Comparison of ENCODE assay signal across 8 mouse cellular contexts in genomic region chr9:21239465-21239848, GRCm38 (mm10). TPM values are rescaled to one million over a fixed set of nuclear protein-coding genes. Genes with fewer than 3 reads are reported as not detected.
DNase-seq lines count a peak whose midpoint lies in the region; ATAC-seq and TF ChIP-seq lines count a peak whose summit lies in the region.

No protein-coding gene starts in this region.

- DNase-seq in embryo, embryonic 10.5 days (ENCODE audit: low spot score): peak; percentile 35
- no peak for DNase-seq in embryo, embryonic 10 days (ENCODE audit: low spot score)
- no peak for DNase-seq in testis, postnatal 14 days (ENCODE audit: low spot score)
- no peak for DNase-seq in limb, embryonic 14.5 days (ENCODE audit: low spot score)
- no peak for DNase-seq in ovary, postnatal 36 days (ENCODE audit: low spot score)
- no peak for DNase-seq in right cerebral cortex, postnatal 4 days

- H3K9ac ChIP-seq in limb, embryonic 14.5 days (ENCODE audit: low read depth, low read length, severe bottlenecking): peak overlapping the region; percentile 97; the same call in 1 of the 2 replicates
- H3K9ac ChIP-seq in stomach, embryonic 16.5 days (ENCODE audit: low read length): peak overlapping the region; percentile 98

- 47% methylated on average over 4 of the region's 4 CpGs for WGBS in limb, embryonic 14.5 days
- WGBS in stomach, embryonic 16.5 days: 40% methylated on average over 4 of the region's 4 CpGs

- H3K27ac ChIP-seq in testis, adult 2 months (ENCODE audit: control insufficient read depth, insufficient read depth, low read depth, low read length): no peak overlapping the region
- 0 out of 2 replicates have a peak overlapping the region, but pooled peaks have one; percentile 95 for H3K27ac ChIP-seq in limb, embryonic 14.5 days (replicated peaks; ENCODE audit: low read depth, low read length)
- H3K27ac ChIP-seq in stomach, embryonic 16.5 days (ENCODE audit: low read length): peak overlapping the region; percentile 93

- peak overlapping the region; percentile 90 for H3K4me3 ChIP-seq in testis, adult 2 months (ENCODE audit: control insufficient read depth, low read depth, low read length)
- H3K4me3 ChIP-seq in limb, embryonic 14.5 days (replicated peaks; ENCODE audit: low read length): peak overlapping the region; percentile 90
- H3K4me3 ChIP-seq in stomach, embryonic 16.5 days (replicated peaks; ENCODE audit: low read length): peak overlapping the region; percentile 91

- peak overlapping the region; percentile 57 for H3K4me2 ChIP-seq in limb, embryonic 14.5 days (replicated peaks; ENCODE audit: low read depth, low read length, severe bottlenecking)
- peak overlapping the region; percentile 85 for H3K4me2 ChIP-seq in stomach, embryonic 16.5 days (ENCODE audit: low read depth, low read length)

- H3K9me3 ChIP-seq in limb, embryonic 14.5 days (ENCODE audit: control insufficient read depth, low read length): no peaks in the 10 kb centered on the region
- 0 out of 2 replicates have a peak, but pooled peaks cover 5% of the 10 kb centered on the region for H3K9me3 ChIP-seq in stomach, embryonic 16.5 days (replicated peaks; ENCODE audit: control insufficient read depth, low read length)

- no peak for ATAC-seq in limb, embryonic 14.5 days (ENCODE audit: low FRiP score, low read depth)
- ATAC-seq in stomach, embryonic 16.5 days (ENCODE audit: insufficient read depth, low FRiP score): no peak

- no peaks in the 10 kb centered on the region for H3K27me3 ChIP-seq in testis, adult 2 months (ENCODE audit: control insufficient read depth, insufficient read depth, low read length)
- peaks cover 24% of the 10 kb centered on the region for H3K27me3 ChIP-seq in limb, embryonic 14.5 days (ENCODE audit: control insufficient read depth, insufficient read depth, low read length)
- H3K27me3 ChIP-seq in stomach, embryonic 16.5 days (ENCODE audit: control insufficient read depth, insufficient read depth, low read length): peaks cover 18% of the 10 kb centered on the region

- no peak for TF ChIP-seq POLR2A in testis, adult 2 months (IDR thresholded peaks at IDR 0.05; ENCODE audit: control insufficient read depth, low read depth, low read length)
- no peak for TF ChIP-seq POLR2A in limb, embryonic 14.5 days (IDR thresholded peaks at IDR 0.05; ENCODE audit: borderline replicate concordance, extremely low read depth, insufficient read depth, insufficient read length)

- H3K4me1 ChIP-seq in testis, adult 2 months (ENCODE audit: control insufficient read depth, insufficient read depth, low read length): peaks cover 24% of the 10 kb centered on the region
- peaks cover 14% of the 10 kb centered on the region for H3K4me1 ChIP-seq in limb, embryonic 14.5 days (ENCODE audit: control insufficient read depth, insufficient read depth, low read length)
- peaks cover 23% of the 10 kb centered on the region for H3K4me1 ChIP-seq in stomach, embryonic 16.5 days (ENCODE audit: control insufficient read depth, insufficient read depth, low read length)

- no peaks in the 10 kb centered on the region for H3K36me3 ChIP-seq in testis, adult 2 months (ENCODE audit: control insufficient read depth, insufficient read depth, low read length)
- peaks cover 24% of the 10 kb centered on the region for H3K36me3 ChIP-seq in limb, embryonic 14.5 days (ENCODE audit: control insufficient read depth, insufficient read depth, low read length)
- no peaks in the 10 kb centered on the region for H3K36me3 ChIP-seq in stomach, embryonic 16.5 days (ENCODE audit: control insufficient read depth, insufficient read depth, low read length)

- TF ChIP-seq CTCF in testis, adult 2 months (IDR thresholded peaks at IDR 0.05; ENCODE audit: control insufficient read depth, insufficient read depth, insufficient replicate concordance, low read depth, low read length): no peak

RNA-seq across cellular contexts. Expression of gene Keap1, which starts 0.3 kb away (rescaled TPM):
- 46.9 and 52.8 TPM in 2 replicates for polyA plus RNA-seq in testis, adult 2 months (2012; rRNA removed)
- polyA plus RNA-seq in limb, embryonic 14.5 days (2012; rRNA removed): 52.8 and 73.8 TPM in 2 replicates
- 50.4 and 52.3 TPM in 2 replicates for polyA plus RNA-seq in limb, embryonic 14.5 days (2014; fragmentation: Nextera tagmentation; extraction: Ambion mirVana)
- polyA plus RNA-seq in stomach, embryonic 16.5 days (2015; fragmentation: Nextera tagmentation; extraction: Ambion mirVana): 52.5 and 56.4 TPM in 2 replicates

RNA-seq across cellular contexts. Expression of gene S1pr5, which starts 8.8 kb away (rescaled TPM):
- not detected in 2 replicates for polyA plus RNA-seq in testis, adult 2 months (2012; rRNA removed)
- 1.6 TPM in 2 replicates for polyA plus RNA-seq in limb, embryonic 14.5 days (2012; rRNA removed)
- polyA plus RNA-seq in limb, embryonic 14.5 days (2014; fragmentation: Nextera tagmentation; extraction: Ambion mirVana): 1.1 and 2.5 TPM in 2 replicates
- polyA plus RNA-seq in stomach, embryonic 16.5 days (2015; fragmentation: Nextera tagmentation; extraction: Ambion mirVana): 1.8 and 2.0 TPM in 2 replicates

RNA-seq across cellular contexts. Expression of gene Atg4d, which starts 25.6 kb away (rescaled TPM):
- 27.5 and 31.8 TPM in 2 replicates for polyA plus RNA-seq in testis, adult 2 months (2012; rRNA removed)
- polyA plus RNA-seq in limb, embryonic 14.5 days (2012; rRNA removed): 26.9 and 29.0 TPM in 2 replicates
- 31.6 and 35.8 TPM in 2 replicates for polyA plus RNA-seq in limb, embryonic 14.5 days (2014; fragmentation: Nextera tagmentation; extraction: Ambion mirVana)
- polyA plus RNA-seq in stomach, embryonic 16.5 days (2015; fragmentation: Nextera tagmentation; extraction: Ambion mirVana): 53.3 and 55.7 TPM in 2 replicates

RNA-seq across cellular contexts. Expression of gene Kri1, which starts 48.3 kb away (rescaled TPM):
- 35.0 and 36.9 TPM in 2 replicates for polyA plus RNA-seq in testis, adult 2 months (2012; rRNA removed)
- 30.0 and 43.2 TPM in 2 replicates for polyA plus RNA-seq in limb, embryonic 14.5 days (2012; rRNA removed)
- polyA plus RNA-seq in limb, embryonic 14.5 days (2014; fragmentation: Nextera tagmentation; extraction: Ambion mirVana): 13.7 and 14.5 TPM in 2 replicates
- 15.2 and 18.2 TPM in 2 replicates for polyA plus RNA-seq in stomach, embryonic 16.5 days (2015; fragmentation: Nextera tagmentation; extraction: Ambion mirVana)

RNA-seq across cellular contexts. Expression of gene Cdkn2d, which starts 51.8 kb away (rescaled TPM):
- 98.6 and 107 TPM in 2 replicates for polyA plus RNA-seq in testis, adult 2 months (2012; rRNA removed)
- polyA plus RNA-seq in limb, embryonic 14.5 days (2012; rRNA removed): 43.2 and 48.1 TPM in 2 replicates
- polyA plus RNA-seq in limb, embryonic 14.5 days (2014; fragmentation: Nextera tagmentation; extraction: Ambion mirVana): 51.1 and 56.0 TPM in 2 replicates
- polyA plus RNA-seq in stomach, embryonic 16.5 days (2015; fragmentation: Nextera tagmentation; extraction: Ambion mirVana): 47.4 and 51.5 TPM in 2 replicates
